In genomic region chr9:42838299-42838698, GRCm38 (mm10) we compare ENCODE assay signal across 16 mouse cellular contexts.
DNase-seq lines count a peak whose midpoint lies in the region; ATAC-seq lines count a peak whose summit lies in the region.
"Had no signal": no experiment of that assay in that cellular context is flagged by ENCODE, and none has a peak within 500 bp of the region (broad histone marks: within the 10 kb centered on the region; RNA-seq: fewer than 3 reads in every experiment).

No protein-coding gene starts in this region.

- H3K4me1 ChIP-seq in limb, embryonic 10.5 days: peaks cover 19% of the 10 kb centered on the region
- no peaks in the 10 kb centered on the region for H3K4me1 ChIP-seq in forebrain, embryonic 11.5 days (replicated peaks; ENCODE audit: control insufficient read depth, insufficient read depth, low read length)

- H3K27me3 ChIP-seq in limb, embryonic 10.5 days (ENCODE audit: low read depth, poor library complexity, severe bottlenecking): no peaks in the 10 kb centered on the region
- no peaks in the 10 kb centered on the region for H3K27me3 ChIP-seq in forebrain, embryonic 11.5 days (ENCODE audit: control insufficient read depth, insufficient read depth, low read length)
- H3K27me3 ChIP-seq: kidney, embryonic 15.5 days; limb, embryonic 13.5 days; midbrain, embryonic 13.5 days had no signal

- peak overlapping the region; percentile 26; the same call in 1 of the 2 replicates for H3K27ac ChIP-seq in limb, embryonic 10.5 days
- no peak overlapping the region for H3K27ac ChIP-seq in forebrain, embryonic 11.5 days (ENCODE audit: low read depth, low read length)
- H3K27ac ChIP-seq: hindbrain, postnatal 0 days; left cerebral cortex, adult 2 months; limb, embryonic 13.5 days; midbrain, embryonic 13.5 days had no signal

- peak; percentile 18 to 38 for DNase-seq in B cell, adult 2 months
- DNase-seq in limb, embryonic 10.5 days (ENCODE audit: low spot score): no peak
- peak; percentile 39 to 53 for DNase-seq in thymus, adult 18-20 months
- DNase-seq in adrenal gland, adult 2 months: no peak
- DNase-seq in adrenal gland, postnatal 14 days: no peak
- no peak for DNase-seq in forebrain, embryonic 11.5 days (ENCODE audit: low spot score)
- no peak for DNase-seq in embryo, embryonic 9.5 days (ENCODE audit: extremely low spot score)
- DNase-seq: cerebellum, adult 9-10 months had no signal

- no peak overlapping the region for H3K9ac ChIP-seq in forebrain, embryonic 11.5 days (ENCODE audit: low read length)
- H3K9ac ChIP-seq: kidney, embryonic 15.5 days; limb, embryonic 13.5 days; midbrain, embryonic 13.5 days had no signal

- no peak overlapping the region for H3K4me3 ChIP-seq in limb, embryonic 10.5 days
- no peak overlapping the region for H3K4me3 ChIP-seq in forebrain, embryonic 11.5 days (ENCODE audit: low read depth, low read length)
- H3K4me3 ChIP-seq: erythroblast, embryonic 14.5 days; kidney, embryonic 15.5 days; left cerebral cortex, adult 2 months; limb, embryonic 13.5 days; midbrain, embryonic 13.5 days had no signal

- no peaks in the 10 kb centered on the region for H3K9me3 ChIP-seq in limb, embryonic 10.5 days (replicated peaks)
- no peaks in the 10 kb centered on the region for H3K9me3 ChIP-seq in forebrain, embryonic 11.5 days (ENCODE audit: control insufficient read depth, low read length)
- H3K9me3 ChIP-seq: kidney, embryonic 15.5 days; limb, embryonic 13.5 days; midbrain, embryonic 13.5 days had no signal

- H3K36me3 ChIP-seq in limb, embryonic 10.5 days: no peaks in the 10 kb centered on the region
- H3K36me3 ChIP-seq in forebrain, embryonic 11.5 days (ENCODE audit: control insufficient read depth, insufficient read depth, low read length): no peaks in the 10 kb centered on the region
- H3K36me3 ChIP-seq: G1E; kidney, embryonic 15.5 days; limb, embryonic 13.5 days; midbrain, embryonic 13.5 days had no signal

- 63% methylated on average over 5 of the region's 5 CpGs for WGBS in limb, embryonic 10.5 days
- WGBS in forebrain, embryonic 11.5 days: 89% methylated on average over 5 of the region's 5 CpGs

- no peak overlapping the region for H3K4me2 ChIP-seq in forebrain, embryonic 11.5 days (ENCODE audit: low read depth, low read length, severe bottlenecking)
- H3K4me2 ChIP-seq: kidney, embryonic 15.5 days; limb, embryonic 13.5 days; midbrain, embryonic 13.5 days had no signal

- ATAC-seq in CD4-positive, CD25-positive, alpha-beta regulatory T cell, adult 4 months: peak; percentile 94
- ATAC-seq in forebrain, embryonic 11.5 days (replicated peaks; ENCODE audit: low FRiP score): no peak
- ATAC-seq: hindbrain, postnatal 0 days; midbrain, embryonic 13.5 days had no signal

Comparison
In these comparisons a context has a peak if more than half of its experiments do, and no peak if none do; other contexts are left out.
1. DNase-seq: peak in B cell, adult 2 months (2 of 2) and thymus, adult 18-20 months (2 of 2); none in limb, embryonic 10.5 days (single experiment), adrenal gland, adult 2 months (single experiment), adrenal gland, postnatal 14 days (single experiment), forebrain, embryonic 11.5 days (single experiment) and embryo, embryonic 9.5 days (single experiment).